Mouse (Mus musculus) forebrain, embryonic 13.5 days (tissue): ENCODE measurements around the gene Gnb1. TPM values are rescaled to one million over a fixed set of nuclear protein-coding genes. Genes with fewer than 3 reads are reported as not detected.
"Not testable (repeated sequence)": the region's sequence is repeated elsewhere in the genome, so short reads cannot be mapped to it uniquely, and the experiment has no call there.

Experiments
- ATAC-seq: fragments of 200-750 bp; cut with Nextera tagmentation; 2 replicates; pipeline ENCODE4 v1.8.0; 2017
- H3K27ac ChIP-seq: fragments of 300-500 bp; sonication (generic); 2 replicates; pipeline ENCODE4 v1.5.1; 2015; ENCODE audit warnings: inconsistent platforms, mild to moderate bottlenecking, moderate library complexity
- H3K27me3 ChIP-seq: fragments of 300-500 bp; sonication (generic); 2 replicates; pipeline ENCODE4 v1.6.1; 2015; ENCODE audit warnings: mild to moderate bottlenecking, inconsistent platforms
- H3K36me3 ChIP-seq: fragments of 300-500 bp; sonication (generic); 2 replicates; pipeline ENCODE4 v1.6.1; 2015; ENCODE audit warnings: mild to moderate bottlenecking, inconsistent platforms; ENCODE audit not compliant: poor library complexity, severe bottlenecking
- H3K4me1 ChIP-seq: fragments of 300-500 bp; sonication (generic); 2 replicates; pipeline ENCODE4 v1.6.1; 2015; ENCODE audit warnings: inconsistent platforms
- H3K4me2 ChIP-seq: fragments of 300-500 bp; sonication (generic); 2 replicates; pipeline ENCODE4 v1.6.1; 2015; ENCODE audit warnings: inconsistent platforms, mild to moderate bottlenecking, moderate library complexity
- H3K4me3 ChIP-seq: fragments of 300-500 bp; sonication (generic); 2 replicates; pipeline ENCODE4 v1.5.1; 2015; ENCODE audit warnings: mild to moderate bottlenecking, inconsistent platforms
- H3K9ac ChIP-seq: fragments of 300-500 bp; sonication (generic); 2 replicates; pipeline ENCODE4 v1.6.1; 2015; ENCODE audit warnings: mild to moderate bottlenecking, inconsistent platforms
- H3K9me3 ChIP-seq: fragments of 300-500 bp; sonication (generic); replicated peaks from 2 replicates; pipeline ENCODE4 v1.6.1; 2016; ENCODE audit warnings: inconsistent platforms
- WGBS: fragments of 180-500 bp; shearing (Covaris S2); methylation state at CpG from one replicate; pipeline ENCODE4 v1.1.7; 2015; 5-methylcytosine and 5-hydroxymethylcytosine counted together
- polyA plus RNA-seq: library from polyadenylated mRNA; unstranded; fragments of >200 nt; fragmentation: Nextera tagmentation; extraction: Ambion mirVana; gene quantifications from 2 replicates; pipeline ENCODE4 v1.2.1, GENCODE M21; 2015

Gnb1 gene
- polyA plus RNA-seq, 1 experiment from 2014 or later = 937 TPM

GRCm38 (mm10) chr4:155560932-155561331 is 69.8 kb downstream of the Gnb1 start:
- 61% methylated on average over 2 of the region's 2 CpGs for WGBS
- no peaks in the 10 kb centered on the region for H3K27me3 ChIP-seq
- 0 out of 2 replicates have a peak overlapping the region, but pooled peaks have one; percentile 11 for H3K27ac ChIP-seq
- H3K9ac ChIP-seq = no peak overlapping the region
- ATAC-seq = no peak
- peaks cover 54% of the 10 kb centered on the region for H3K36me3 ChIP-seq
- no peak overlapping the region for H3K4me2 ChIP-seq
- H3K4me3 ChIP-seq = no peak overlapping the region
- H3K9me3 ChIP-seq = no peaks in the 10 kb centered on the region
- peaks cover 30% of the 10 kb centered on the region for H3K4me1 ChIP-seq

GRCm38 (mm10) chr4:155561661-155562442 is 70.7 kb downstream of the Gnb1 start, which contains the start of gene Nadk:
Gene Nadk (plus strand): TSS chr4:155562378.
- Histone ChIP-seq H3K27me3 (no peaks in the 10 kb centered on the region), H3K27ac (peak within 1 kb of the TSS; percentile 74), H3K36me3 (peaks cover 48% of the 10 kb centered on the region), H3K4me1 (peaks cover 36% of the 10 kb centered on the region), H3K4me2 (peak within 1 kb of the TSS; percentile 85), H3K9me3 (no peaks in the 10 kb centered on the region), H3K9ac (peak within 1 kb of the TSS; percentile 58), H3K4me3 (peak within 1 kb of the TSS; percentile 65)
- no peak for ATAC-seq
- 72% methylated on average over 7 of the region's 7 CpGs for WGBS

- H3K4me1 ChIP-seq = peaks cover 36% of the 10 kb centered on the region
- peak overlapping the region; percentile 58 for H3K9ac ChIP-seq
- 2% methylated on average over 19 of the region's 19 CpGs for WGBS
- peak overlapping the region; percentile 85 for H3K4me2 ChIP-seq
- peak overlapping the region; percentile 65 for H3K4me3 ChIP-seq
- 0 out of 2 replicates have a peak, but pooled peaks have one; percentile 7 for ATAC-seq
- H3K9me3 ChIP-seq = no peaks in the 10 kb centered on the region
- H3K27me3 ChIP-seq = no peaks in the 10 kb centered on the region
- H3K36me3 ChIP-seq = peaks cover 39% of the 10 kb centered on the region
- H3K27ac ChIP-seq = peak overlapping the region; percentile 74
Observed at GRCm38 (mm10) chr4:155562725-155563399, 71.7 kb downstream of the Gnb1 start.

GRCm38 (mm10) chr4:155563400-155564231 is 72.5 kb downstream of the Gnb1 start:
- H3K36me3 ChIP-seq = peaks cover 32% of the 10 kb centered on the region
- peaks cover 36% of the 10 kb centered on the region for H3K4me1 ChIP-seq
- no peaks in the 10 kb centered on the region for H3K27me3 ChIP-seq
- H3K4me3 ChIP-seq = peak overlapping the region; percentile 65
- peak overlapping the region; percentile 83 for H3K27ac ChIP-seq
- WGBS = under 1% methylated on average over 69 of the region's 69 CpGs
- peak; percentile 97 for ATAC-seq
- H3K9me3 ChIP-seq = no peaks in the 10 kb centered on the region
- H3K9ac ChIP-seq = peak overlapping the region; percentile 77
- peak overlapping the region; percentile 85 for H3K4me2 ChIP-seq

GRCm38 (mm10) chr4:155564315-155565069 is 73.3 kb downstream of the Gnb1 start:
- WGBS = 18% methylated on average over 20 of the region's 20 CpGs
- Histone ChIP-seq H3K27ac (peak overlapping the region; percentile 83), H3K9me3 (no peaks in the 10 kb centered on the region), H3K36me3 (peaks cover 23% of the 10 kb centered on the region), H3K4me2 (peak overlapping the region; percentile 85), H3K27me3 (no peaks in the 10 kb centered on the region), H3K4me3 (peak overlapping the region; percentile 65), H3K4me1 (peaks cover 36% of the 10 kb centered on the region), H3K9ac (peak overlapping the region; percentile 77)
- ATAC-seq = no peak

GRCm38 (mm10) chr4:155566555-155566954 is 75.4 kb downstream of the Gnb1 start:
- WGBS = 87% methylated on average over 8 of the region's 8 CpGs
- ATAC-seq = no peak
- no peaks in the 10 kb centered on the region for H3K27me3 ChIP-seq

GRCm38 (mm10) chr4:155568170-155568569 is 77.0 kb downstream of the Gnb1 start:
- ATAC-seq = no peak
- Histone ChIP-seq H3K27me3 (no peaks in the 10 kb centered on the region), H3K4me2 (no peak overlapping the region), H3K9ac (no peak overlapping the region), H3K27ac (no peak overlapping the region), H3K4me3 (no peak overlapping the region), H3K4me1 (peaks cover 20% of the 10 kb centered on the region), H3K36me3 (peaks cover 3% of the 10 kb centered on the region; the same call in 1 of the 2 replicates), H3K9me3 (no peaks in the 10 kb centered on the region)
- 42% methylated on average over 2 of the region's 2 CpGs for WGBS

More at GRCm38 (mm10) chr4:155566555-155566954, 75.4 kb downstream of the Gnb1 start:
- H3K36me3 ChIP-seq = peaks cover 3% of the 10 kb centered on the region; the same call in 1 of the 2 replicates
- H3K4me3 ChIP-seq = no peak overlapping the region
- H3K27ac ChIP-seq = no peak overlapping the region
- no peaks in the 10 kb centered on the region for H3K9me3 ChIP-seq
- H3K4me1 ChIP-seq = peaks cover 34% of the 10 kb centered on the region
- no peak overlapping the region for H3K4me2 ChIP-seq
- no peak overlapping the region for H3K9ac ChIP-seq

GRCm38 (mm10) chr4:155568632-155569370 is 77.6 kb downstream of the Gnb1 start:
- Histone ChIP-seq H3K27ac (no peak overlapping the region), H3K4me1 (peaks cover 20% of the 10 kb centered on the region), H3K9ac (0 out of 2 replicates have a peak overlapping the region, but pooled peaks have one; percentile 12), H3K4me3 (no peak overlapping the region), H3K36me3 (peaks cover 3% of the 10 kb centered on the region; the same call in 1 of the 2 replicates), H3K9me3 (no peaks in the 10 kb centered on the region), H3K4me2 (no peak overlapping the region), H3K27me3 (no peaks in the 10 kb centered on the region)
- no peak for ATAC-seq
- WGBS = 98% methylated on average over 7 of the region's 7 CpGs

GRCm38 (mm10) chr4:155569818-155570217 is 78.7 kb downstream of the Gnb1 start:
- WGBS = 93% methylated on average over 6 of the region's 6 CpGs
- Histone ChIP-seq H3K4me1 (peaks cover 13% of the 10 kb centered on the region), H3K27ac (no peak overlapping the region), H3K4me2 (no peak overlapping the region), H3K27me3 (no peaks in the 10 kb centered on the region), H3K9me3 (no peaks in the 10 kb centered on the region), H3K36me3 (peaks cover 3% of the 10 kb centered on the region; the same call in 1 of the 2 replicates), H3K4me3 (no peak overlapping the region), H3K9ac (no peak overlapping the region)
- no peak for ATAC-seq

- not testable (repeated sequence) for H3K36me3 ChIP-seq, ATAC-seq, H3K4me2 ChIP-seq, H3K9me3 ChIP-seq, H3K27me3 ChIP-seq, H3K27ac ChIP-seq, H3K4me3 ChIP-seq, H3K9ac ChIP-seq, H3K4me1 ChIP-seq
- WGBS = 94% methylated on average over 11 of the region's 11 CpGs
Observed at GRCm38 (mm10) chr4:155570315-155570714, 79.2 kb downstream of the Gnb1 start.
